Mouse (Mus musculus): ENCODE measurements around the gene Atg4c.

- TF ChIP-seq EP300 (IDR thresholded peaks at IDR 0.05; ENCODE audit: low read depth) (no peak), CTCF (IDR thresholded peaks at IDR 0.05; ENCODE audit: low read depth) (no peak)
Observed at GRCm38 (mm10) chr4:99266843-99267445, 73.2 kb downstream of the Atg4c start.

All from liver, postnatal 0 days (tissue).